Mouse (Mus musculus): ENCODE measurements around the gene Sv2a.
"Not testable (repeated sequence)": the region's sequence is repeated elsewhere in the genome, so short reads cannot be mapped to it uniquely, and the experiment has no call there.

Gene Sv2a

DNA sequence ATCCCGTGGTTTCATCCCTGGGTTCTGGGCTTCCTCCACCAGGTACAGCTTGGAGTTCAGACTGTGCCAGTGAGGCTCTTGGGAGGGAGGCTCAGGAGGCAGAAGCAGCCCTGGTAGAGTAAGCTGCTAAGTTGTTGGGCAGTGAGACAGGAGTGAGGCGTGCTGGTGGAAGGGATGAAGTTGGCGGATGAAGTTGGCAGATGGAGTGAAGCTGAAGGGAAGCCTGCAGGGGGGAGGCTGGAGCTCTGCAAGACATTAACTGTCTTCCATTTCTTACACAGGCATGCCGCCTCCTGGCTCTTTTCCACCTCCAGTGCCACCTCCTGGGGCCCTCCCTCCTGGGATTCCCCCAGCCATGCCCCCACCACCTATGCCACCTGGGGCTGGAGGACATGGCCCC, 6.9 kb upstream of the Sv2a start:
- not testable (repeated sequence) for DNase-seq (ENCODE audit: low spot score)

DNA sequence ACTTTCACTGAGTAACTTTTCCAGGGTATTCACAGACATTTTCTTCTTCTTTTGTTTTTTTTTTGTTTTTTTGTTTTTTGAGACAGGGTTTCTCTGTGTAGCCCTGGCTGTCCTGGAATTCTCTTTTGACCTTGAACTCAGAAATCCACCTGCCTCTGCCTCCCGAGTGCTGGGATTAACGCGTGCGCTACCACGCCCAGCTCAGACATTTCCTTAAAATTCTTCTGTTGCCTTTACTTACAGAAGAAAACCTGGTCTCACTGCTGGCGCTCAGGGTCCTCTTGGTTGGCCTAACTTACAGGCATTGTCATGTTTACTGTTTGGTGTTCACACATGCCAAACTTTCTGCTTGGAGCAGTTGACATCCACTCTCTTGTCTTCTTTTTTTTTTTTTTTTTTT, 5.7 kb upstream of the Sv2a start:
- DNase-seq (ENCODE audit: low spot score): no peak

DNA sequence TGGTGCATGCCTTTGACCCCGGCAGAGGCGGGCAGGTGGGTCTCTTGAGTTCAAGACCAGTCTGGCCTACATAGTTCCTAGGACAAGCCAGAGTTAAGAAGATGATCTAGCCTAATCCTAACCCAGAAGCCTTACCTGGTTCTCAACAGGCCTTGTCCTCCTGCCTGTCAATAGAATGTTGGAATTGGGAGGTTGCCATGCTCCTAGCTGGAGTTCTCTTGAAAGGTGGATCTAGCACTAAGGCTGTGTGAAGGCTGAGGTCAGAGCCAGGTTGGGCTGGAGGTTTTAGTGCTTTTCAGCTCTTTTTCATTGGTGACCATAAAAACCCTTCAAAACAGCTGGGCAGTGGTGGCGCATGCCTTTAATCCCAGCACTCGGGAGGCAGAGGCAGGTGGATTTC, 2.5 kb upstream of the Sv2a start:
- DNase-seq (ENCODE audit: low spot score): no peak

DNA sequence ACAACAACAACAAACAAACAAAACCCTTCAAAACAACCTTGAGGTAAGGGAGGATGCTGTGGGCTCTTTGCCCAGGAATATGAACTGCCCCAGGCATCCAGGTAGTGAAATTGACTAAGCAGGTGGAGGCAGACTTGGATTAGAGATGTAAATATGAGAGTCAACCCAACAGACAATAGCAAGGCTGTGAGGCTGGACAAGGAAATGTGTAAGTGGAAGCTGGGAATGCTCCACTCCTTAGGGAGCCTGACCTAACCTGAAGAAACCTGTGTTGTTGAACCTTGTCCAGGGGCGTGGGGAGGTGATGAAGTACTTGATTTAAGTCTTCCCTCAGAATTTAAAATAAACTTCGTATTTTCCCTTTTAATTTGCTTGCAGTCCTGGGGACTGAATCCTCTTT, 2.0 kb upstream of the Sv2a start:
- no peak for DNase-seq (ENCODE audit: low spot score)

DNA sequence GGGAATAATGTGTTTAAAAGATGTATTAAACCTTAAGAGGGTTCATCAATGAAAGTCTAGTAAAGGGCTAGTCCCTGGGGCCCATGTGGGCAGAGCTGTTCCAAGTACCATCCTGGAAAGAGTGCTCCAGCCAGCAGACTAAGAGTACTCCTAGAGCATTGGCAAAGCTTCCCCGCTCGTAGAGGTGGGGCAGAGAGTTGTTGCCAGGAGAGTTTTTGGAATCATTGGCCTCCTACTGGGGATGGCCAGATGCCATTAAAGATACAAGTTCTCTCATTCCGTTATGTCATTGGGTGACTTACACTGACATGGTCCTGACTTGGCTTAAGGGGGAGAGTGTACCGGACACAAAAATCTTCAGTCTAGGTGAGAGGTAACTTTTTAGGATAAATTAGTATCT, 1.4 kb upstream of the Sv2a start:
- no peak for DNase-seq (ENCODE audit: low spot score)

DNA sequence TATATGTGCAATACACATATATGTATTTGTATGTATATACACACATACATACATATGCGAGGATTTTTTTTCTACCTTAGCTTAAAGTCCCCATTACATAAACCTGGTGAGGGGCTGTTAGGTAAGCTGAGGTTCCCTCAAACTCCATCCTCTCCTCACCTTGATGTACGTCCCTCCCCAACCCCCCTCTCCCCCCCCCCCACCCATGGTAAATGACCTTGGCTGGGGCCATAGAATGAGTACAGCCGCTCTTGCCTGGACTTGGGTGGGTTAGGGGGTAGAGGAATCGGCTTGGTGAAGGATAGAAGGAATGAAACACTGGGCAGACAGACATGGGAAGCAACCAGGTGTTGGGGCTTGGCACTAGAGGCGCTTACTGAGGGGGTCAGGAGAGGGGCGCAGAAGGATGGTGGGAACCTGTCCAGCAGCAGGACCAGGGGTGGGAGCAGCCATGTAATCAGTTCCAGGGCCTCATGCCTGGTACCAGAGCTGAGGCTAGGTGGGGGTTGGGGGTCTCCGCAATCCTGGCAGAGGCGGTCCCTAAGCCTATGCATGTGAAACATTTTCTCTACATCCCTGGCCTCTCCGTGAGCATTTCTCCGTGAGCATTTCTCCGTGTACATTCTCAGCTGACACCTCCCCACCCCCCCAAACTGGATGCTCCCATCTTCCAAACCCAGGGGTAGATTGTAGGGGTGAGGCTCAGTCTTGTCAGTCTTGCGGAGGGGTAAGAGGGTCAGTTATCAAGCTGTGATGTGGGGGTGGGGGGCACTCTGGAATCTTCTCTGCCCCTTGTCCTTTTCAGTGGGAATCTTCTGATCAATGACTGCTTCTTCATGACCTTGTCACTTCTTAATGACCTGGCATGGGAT, 795 bp downstream of the Sv2a start:
- DNase-seq (ENCODE audit: low spot score): no peak

DNA sequence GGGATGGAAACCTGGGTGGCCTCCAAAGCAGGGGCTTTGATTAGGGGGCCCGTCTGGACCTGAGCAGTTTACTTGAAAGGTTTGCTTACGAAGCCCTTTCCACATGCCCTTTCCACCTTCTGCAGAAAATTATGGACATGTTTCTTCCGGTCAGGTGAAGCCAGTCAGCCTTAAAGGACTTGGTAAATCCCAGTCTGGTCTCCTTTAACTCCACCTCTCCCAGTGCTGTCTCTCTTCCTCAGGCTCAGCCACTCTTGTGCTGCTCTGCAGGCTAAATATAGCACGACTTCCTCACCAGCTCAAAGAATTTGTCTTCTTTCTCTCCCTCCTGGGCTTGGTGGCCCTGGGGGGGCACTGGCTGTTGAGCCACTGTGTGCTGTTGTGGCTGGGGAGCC, 1.4 kb downstream of the Sv2a start:
- no peak for DNase-seq (ENCODE audit: low spot score)

DNA sequence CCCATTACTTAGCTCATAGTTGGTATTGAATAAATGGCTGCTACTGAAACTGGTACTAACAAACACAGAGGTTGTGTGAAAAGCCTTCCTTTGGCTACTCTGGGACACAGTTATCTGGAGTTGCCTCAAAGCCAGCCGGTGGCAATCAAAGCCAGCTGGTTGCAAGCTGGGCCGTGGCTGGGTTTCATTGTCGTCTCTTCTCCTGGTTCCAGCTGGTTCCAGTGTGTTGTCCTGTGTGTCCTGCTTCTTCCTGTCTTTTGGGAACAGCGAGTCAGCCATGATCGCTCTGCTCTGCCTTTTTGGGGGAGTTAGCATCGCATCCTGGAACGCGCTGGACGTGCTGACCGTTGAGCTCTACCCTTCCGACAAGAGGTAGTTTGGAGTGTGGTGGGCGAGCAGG, 12.0 kb downstream of the Sv2a start:
- DNase-seq (ENCODE audit: low spot score): no peak

DNA sequence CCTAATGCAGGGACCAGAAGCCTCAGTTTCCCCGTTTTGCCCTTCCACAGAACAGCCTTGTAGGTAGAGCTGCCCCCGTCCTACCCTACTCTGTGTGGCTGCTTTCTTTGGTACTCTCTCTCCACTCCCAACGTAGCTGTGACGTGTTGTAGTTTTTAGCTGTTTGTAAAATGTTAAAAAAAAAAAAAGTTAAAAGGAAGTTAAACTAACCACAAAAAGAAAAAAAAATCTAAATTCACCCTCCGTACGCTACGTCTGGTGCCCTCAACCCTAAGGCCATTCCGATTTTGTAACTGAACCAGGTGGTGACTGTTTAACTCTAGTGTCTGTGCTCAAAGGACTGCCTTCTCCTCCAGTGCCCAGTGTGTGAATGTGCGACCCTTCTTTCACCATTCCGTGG, 14.0 kb downstream of the Sv2a start:
- DNase-seq (ENCODE audit: low spot score): no peak

DNA sequence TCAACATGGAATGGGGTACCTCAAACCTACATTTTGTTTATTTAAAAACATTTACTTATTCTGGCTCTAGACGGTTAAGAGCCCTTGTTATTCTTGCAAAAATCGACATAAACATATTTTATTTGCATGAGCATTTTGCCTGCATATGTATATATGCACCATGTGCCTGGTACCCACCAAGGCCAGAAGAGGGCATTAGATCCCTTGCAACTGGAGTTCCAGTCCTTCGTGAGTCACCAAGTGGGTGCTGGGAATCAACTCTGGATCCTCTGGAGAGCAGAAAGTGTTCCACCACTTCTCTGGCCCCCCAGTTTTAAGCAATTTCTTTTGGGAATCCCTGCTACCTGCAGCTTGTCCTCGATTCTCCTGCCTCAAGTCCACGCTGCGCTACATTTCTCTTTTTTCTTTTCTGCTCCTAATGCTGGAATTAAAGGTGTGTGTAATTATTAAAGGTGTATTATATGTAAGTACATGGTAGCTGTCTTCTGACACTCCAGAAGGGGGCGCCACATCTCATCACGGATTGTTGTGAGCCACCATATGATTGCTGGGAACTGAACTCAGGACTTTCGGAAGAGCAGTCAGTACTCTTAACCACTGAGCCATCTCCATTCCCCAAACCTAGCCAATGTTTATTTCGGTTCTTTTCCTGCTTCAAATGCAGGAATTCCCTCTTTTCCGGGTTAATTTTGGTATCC, 14.8 kb downstream of the Sv2a start:
- DNase-seq (ENCODE audit: low spot score): no peak

DNA sequence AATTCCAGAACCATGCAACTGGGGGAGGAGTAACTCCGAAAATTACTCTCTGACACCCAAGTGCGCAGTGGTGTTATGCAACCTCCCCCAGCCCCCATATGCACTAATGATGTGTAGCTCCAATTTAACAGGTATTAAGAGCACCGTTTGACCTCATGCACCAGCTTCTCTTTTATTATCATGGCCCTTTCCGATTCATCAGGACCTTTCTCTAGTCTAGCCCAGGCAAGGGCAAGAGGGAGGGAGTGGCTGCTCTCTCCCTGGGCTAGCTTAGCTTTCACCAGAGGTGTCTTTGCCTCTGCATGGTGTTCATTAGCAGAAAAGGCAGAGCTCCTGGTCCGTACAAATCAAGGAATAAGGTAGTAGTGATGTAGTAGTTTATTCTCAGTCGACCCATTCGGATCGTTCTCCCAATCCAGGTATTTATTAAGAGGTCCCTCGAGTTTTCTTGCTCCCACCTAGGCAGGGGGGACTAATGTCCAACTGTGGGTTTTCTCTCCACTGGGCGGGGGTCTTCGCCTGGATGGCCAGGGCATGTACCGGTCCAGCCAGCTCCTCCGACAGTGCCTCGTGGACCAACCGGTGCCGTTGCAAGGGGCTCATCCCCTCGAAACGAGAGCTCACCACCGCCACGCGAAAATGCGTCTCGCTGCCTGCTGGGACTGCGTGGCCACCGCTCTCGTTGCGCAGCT, 15.6 kb downstream of the Sv2a start:
- no peak for DNase-seq (ENCODE audit: low spot score)

DNA sequence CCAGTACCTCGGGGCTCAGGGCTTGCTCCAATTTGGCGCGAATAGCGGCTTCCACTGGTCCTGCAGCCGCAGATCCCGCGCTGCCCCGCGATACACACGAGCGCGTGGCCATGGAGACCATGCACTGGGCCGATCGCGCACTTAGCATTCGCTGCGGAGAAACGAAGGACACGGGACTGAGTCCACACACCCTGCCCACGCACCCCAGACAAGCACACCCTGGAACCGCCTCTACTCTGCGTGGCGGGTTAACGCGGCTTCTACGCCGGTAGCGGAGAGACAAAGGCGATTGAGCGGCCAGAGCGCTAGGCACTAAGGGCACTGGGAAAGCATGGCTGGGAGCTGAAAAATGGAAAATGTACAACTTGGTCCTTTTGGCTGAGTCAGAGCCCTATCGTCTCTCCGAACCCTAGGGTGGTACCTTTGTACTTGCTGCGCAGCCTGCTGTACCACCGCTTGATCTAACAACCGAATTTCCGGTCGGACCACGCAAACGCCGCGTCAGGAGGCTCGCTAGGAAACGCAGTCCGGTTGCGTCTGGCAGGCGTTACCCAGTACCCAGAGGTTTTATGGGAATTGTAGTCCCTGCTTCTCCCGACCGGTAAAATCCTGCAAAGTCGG, 16.3 kb downstream of the Sv2a start:
- DNase-seq (ENCODE audit: low spot score): peak; percentile 85

DNA sequence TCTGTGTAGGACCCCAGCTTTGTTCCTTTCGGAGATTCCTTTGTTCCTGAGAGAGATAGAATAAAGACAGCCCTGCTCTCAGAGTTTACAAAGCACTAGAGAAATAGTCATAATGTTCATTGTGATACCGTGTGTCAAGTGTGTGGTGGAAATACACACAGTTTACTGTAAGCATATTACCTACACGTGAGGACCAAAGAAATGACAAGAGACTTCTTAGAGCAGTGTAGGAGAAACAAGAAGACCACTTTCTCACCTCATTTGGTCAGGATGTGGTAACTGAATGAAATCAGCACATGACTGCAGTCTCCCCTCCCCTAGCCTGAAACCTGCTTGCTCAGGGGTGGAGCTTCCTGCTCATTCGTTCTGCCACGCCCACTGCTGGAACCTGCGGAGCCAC, 17.2 kb downstream of the Sv2a start:
- no peak for DNase-seq (ENCODE audit: low spot score)

DNA sequence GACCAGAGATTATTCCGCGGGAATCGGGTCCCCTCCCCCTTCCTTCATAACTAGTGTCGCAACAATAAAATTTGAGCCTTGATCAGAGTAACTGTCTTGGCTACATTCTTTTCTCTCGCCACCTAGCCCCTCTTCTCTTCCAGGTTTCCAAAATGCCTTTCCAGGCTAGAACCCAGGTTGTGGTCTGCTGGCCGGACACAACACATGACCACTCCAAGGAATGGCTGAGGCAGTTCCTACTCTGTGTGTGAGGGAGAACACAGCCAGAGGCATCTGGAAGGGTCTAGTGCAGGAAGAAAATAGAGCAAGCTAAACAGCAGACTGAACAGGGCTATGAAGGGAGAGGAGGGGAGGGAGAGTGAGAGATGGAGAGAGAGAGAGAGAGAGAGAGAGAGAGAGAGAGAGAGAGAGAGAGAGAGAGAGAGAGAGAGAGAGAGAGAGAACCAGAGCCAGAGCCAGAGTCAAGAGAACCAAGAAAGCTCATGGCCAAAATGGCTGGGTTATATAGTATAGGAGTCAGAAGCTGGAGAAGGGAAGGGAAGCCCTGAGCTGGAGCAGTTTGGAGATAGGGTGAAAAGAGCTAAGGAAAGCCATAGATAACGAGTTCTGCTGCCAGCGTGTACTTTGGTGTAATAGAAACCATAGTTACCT, 17.8 kb downstream of the Sv2a start:
- not testable (repeated sequence) for DNase-seq (ENCODE audit: low spot score)

DNA sequence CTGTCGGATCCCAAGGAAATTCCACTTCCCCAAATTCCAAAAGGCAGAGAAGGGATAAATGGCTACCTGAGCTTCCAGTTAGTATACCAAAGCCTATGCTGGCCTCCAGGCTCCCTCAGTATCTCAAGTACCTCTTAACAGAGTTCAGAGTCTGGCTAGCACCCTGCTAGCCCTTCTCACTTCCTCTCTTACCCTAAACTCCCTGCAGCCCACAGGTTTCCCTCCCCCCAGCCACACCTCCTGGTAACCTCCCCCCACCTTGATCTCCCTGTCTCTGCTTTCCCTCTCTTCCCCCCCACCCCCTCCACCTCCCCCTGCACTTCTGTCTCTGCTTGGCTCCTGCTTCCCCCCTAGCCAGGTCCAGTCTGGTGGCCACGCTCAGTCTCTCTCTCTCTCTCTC, 18.8 kb downstream of the Sv2a start:
- no peak for DNase-seq (ENCODE audit: low spot score)

DNA sequence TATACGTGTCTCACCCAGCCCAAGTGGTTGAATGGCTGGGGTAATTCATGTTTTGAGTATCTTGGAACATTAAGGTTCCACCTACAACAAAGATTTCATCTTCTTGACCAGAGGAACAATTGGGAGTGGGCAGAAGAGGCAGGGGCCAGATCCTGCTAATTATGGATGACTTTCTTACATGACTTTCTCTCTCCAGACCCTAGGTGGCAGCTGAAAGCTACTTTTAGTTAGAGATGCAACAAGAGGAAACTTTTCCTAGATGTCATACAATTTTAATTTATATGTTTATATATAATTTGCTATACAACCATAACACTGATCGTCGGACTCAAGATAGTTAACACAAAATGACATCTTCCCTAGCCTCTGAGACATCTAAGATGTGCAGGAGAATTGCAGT, 26.9 kb downstream of the Sv2a start:
- DNase-seq (ENCODE audit: low spot score): no peak

DNA sequence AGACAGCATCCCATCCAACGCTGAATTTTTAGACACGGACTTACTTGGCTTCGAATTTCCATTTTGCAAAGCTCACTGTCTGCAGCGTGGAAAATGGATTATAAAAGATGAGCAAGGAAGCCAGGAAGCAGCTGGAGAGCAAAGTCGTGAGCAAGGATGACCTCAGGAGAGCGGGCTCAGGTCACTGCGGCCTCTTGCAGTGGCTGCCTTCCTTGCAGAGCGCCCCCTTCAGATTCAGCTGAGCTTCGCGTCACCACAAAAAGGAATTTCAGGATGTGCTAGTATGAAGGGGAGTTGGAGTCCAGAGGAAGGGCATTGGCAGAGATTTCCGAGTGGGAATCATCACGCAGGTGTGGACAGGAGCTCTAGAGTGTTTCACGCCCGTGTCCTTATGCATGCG, 28.3 kb downstream of the Sv2a start:
- DNase-seq (ENCODE audit: low spot score): peak; percentile 59

DNA sequence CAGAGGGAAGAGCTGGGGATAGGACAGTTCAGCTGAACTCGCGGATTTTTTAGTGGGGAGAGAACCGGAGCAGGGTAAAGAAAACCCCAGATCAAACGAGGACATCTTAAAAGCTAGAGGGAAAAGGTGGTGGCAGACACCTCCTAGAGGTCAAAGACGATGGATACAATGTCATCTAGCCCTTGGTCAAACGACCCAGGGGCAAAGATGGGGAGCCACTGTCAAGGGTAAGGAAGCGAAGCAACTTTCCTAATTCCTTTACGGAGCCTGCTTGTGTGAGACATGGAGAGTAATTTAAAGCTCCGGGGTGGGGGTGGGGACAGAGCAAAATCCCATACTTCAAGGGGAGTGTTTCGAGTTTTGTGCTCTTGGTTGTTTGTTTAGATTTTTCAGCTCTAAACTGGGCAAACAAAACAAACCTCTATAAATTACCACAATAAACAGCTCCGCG, 38.3 kb downstream of the Sv2a start:
- DNase-seq (ENCODE audit: low spot score): no peak

DNA sequence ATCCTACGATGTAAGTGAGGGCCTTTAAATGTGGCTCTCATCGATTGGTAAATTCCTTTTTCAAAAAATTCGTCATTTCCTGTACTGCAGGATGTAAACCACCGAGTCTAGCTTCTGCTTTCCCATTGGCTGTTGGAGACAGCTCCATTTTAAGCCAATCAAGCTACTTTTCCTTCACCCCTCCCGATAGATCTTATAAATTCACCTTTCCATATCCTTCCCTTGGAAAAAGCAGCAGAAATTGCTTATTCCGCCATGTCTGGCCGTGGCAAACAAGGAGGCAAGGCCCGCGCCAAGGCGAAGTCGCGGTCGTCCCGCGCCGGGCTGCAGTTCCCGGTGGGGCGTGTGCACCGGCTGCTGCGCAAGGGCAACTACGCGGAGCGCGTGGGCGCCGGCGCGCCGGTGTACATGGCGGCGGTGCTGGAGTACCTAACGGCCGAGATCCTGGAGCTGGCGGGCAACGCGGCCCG, 38.7 kb downstream of the Sv2a start, which contains the start of the genes Bola1 and Hist2h2ab:
Bola1 (minus strand) TSS at position 49 of the 470 bp plus-strand sequence.
Hist2h2ab (plus strand) TSS at position 205 of the 470 bp plus-strand sequence.
- DNase-seq (ENCODE audit: low spot score): peak; percentile 70

DNA sequence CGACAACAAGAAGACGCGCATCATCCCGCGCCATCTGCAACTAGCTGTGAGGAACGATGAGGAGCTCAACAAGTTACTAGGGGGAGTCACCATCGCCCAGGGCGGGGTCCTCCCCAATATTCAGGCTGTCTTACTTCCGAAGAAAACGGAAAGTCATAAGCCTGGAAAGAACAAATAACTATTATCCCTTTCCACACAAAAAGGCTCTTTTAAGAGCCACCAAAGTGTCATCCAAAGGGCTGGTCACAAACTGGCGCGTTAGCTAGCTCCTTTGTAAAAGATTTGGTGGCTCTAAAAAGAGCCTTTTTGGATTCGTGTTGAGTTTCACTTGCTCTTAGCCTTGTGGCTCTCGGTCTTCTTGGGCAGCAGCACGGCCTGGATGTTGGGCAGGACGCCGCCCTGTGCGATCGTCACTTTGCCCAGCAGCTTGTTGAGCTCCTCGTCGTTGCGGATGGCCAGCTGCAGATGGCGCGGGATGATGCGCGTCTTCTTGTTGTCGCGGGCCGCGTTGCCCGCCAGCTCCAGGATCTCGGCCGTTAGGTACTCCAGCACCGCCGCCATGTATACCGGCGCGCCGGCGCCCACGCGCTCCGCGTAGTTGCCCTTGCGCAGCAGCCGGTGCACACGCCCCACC, 39.3 kb downstream of the Sv2a start:
- peak; percentile 53 for DNase-seq (ENCODE audit: low spot score)
